Mouse (Mus musculus) testis, adult 2 months (tissue): ENCODE data around the gene Calm3.

Experiments used
- CTCF ChIP-seq: fragments of 200-500 bp; IDR thresholded peaks from 2 replicates; pipeline ENCODE4 v1.5.1; 2012; ENCODE audit warnings: low read depth, mild to moderate bottlenecking, inconsistent platforms, low read length, moderate library complexity; ENCODE audit not compliant: control insufficient read depth, insufficient read depth, insufficient replicate concordance
- POLR2A ChIP-seq: fragments of 200-500 bp; IDR thresholded peaks from 2 replicates; pipeline ENCODE4 v1.6.1; 2012; ENCODE audit warnings: low read depth, mild to moderate bottlenecking, inconsistent platforms, low read length, moderate library complexity; ENCODE audit not compliant: control insufficient read depth

- TF ChIP-seq POLR2A (no peak), CTCF (no peak)
Observed at GRCm38 (mm10) chr7:16872478-16872877, 51.4 kb downstream of the Calm3 start.
